Mouse (Mus musculus): ENCODE data around the gene Ep300. TPM values are rescaled to one million over a fixed set of nuclear protein-coding genes. Genes with fewer than 3 reads are reported as not detected.
"Not testable (repeated sequence)": the region's sequence is repeated elsewhere in the genome, so short reads cannot be mapped to it uniquely, and the experiment has no call there.

Ep300 gene
- polyA plus RNA-seq, 1 experiment from 2014 or later, result 14.1 TPM

- under 1% methylated on average over 107 of the region's 107 CpGs for WGBS
- Histone ChIP-seq H3K27ac (replicated peaks) (peak overlapping the region; percentile 83), H3K9me3 (replicated peaks) (no peaks in the 10 kb centered on the region), H3K27me3 (ENCODE audit: low read depth, poor library complexity, severe bottlenecking) (peaks cover 68% of the 10 kb centered on the region), H3K36me3 (no peaks in the 10 kb centered on the region), H3K4me1 (peaks cover 24% of the 10 kb centered on the region), H3K4me3 (peak overlapping the region; percentile 64)
- DNase-seq (ENCODE audit: low spot score), result peak; percentile 89
Observed at GRCm38 (mm10) chr15:81693967-81694881, 109.1 kb downstream of the Ep300 start.

DNA sequence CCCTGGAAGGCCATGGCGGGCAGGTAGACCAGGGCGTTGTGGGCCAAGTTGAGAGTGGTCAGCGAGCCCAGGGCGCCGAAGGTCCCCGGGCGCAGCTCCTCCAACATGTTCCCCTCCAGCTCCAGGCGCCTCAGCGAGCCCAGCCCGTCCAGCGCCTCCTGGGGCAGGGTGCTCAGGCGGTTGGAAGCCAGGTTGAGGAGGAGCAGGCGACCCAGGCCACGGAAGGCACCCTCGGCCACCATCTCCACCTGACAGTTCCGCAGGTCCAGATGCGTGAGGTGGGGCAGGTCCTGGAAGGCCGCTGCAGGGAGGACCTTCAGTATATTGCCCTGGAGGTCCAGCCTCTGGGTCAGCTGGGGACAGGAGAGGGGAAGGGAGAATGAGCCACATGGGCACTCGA is 109.7 kb downstream of the Ep300 start:
- 25% methylated on average over 19 of the region's 19 CpGs for WGBS
- peak overlapping the region; percentile 83 for H3K27ac ChIP-seq (replicated peaks)

GRCm38 (mm10) chr15:81697175-81697574 is 112.0 kb downstream of the Ep300 start, which contains the start of gene Chadl:
Gene Chadl, minus strand, starts transcription at chr15:81697287.
- H3K9me3 ChIP-seq (replicated peaks), result no peaks in the 10 kb centered on the region
- H3K27me3 ChIP-seq (ENCODE audit: low read depth, poor library complexity, severe bottlenecking), result peaks cover 53% of the 10 kb centered on the region
- H3K4me1 ChIP-seq, result peaks cover 24% of the 10 kb centered on the region
- no peak for DNase-seq (ENCODE audit: low spot score)
- H3K27ac ChIP-seq (replicated peaks), result no peak within 1 kb of the TSS
- peaks cover 6% of the 10 kb centered on the region for H3K36me3 ChIP-seq
- H3K4me3 ChIP-seq, result no peak within 1 kb of the TSS
- 58% methylated on average over 7 of the region's 7 CpGs for WGBS

More for the DNA sequence above, 109.7 kb downstream of the Ep300 start:
- Histone ChIP-seq H3K36me3 (no peaks in the 10 kb centered on the region), H3K4me1 (peaks cover 24% of the 10 kb centered on the region), H3K9me3 (replicated peaks) (no peaks in the 10 kb centered on the region), H3K4me3 (peak overlapping the region; percentile 64), H3K27me3 (ENCODE audit: low read depth, poor library complexity, severe bottlenecking) (peaks cover 68% of the 10 kb centered on the region)
- no peak for DNase-seq (ENCODE audit: low spot score)

DNA sequence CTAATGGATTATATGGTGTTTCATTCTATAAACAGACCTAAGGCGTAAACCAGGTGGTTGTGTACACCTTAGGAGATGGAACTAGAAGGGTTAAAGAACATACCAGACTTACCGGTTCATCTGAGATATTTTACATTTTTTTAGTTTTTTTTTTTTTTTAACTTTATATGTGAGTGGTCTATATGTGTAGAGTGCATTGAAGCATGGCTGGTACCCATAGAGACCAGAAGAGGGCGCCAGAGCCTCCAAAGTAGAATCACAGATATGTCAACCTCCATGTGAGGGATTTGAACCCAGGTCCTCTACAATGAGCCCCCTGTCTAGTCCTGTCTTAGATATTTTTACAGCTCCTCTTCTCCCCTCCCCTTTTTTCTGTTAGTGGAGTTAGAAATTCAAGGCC is 112.7 kb downstream of the Ep300 start:
- H3K27ac ChIP-seq (replicated peaks), result no peak overlapping the region
- no peaks in the 10 kb centered on the region for H3K9me3 ChIP-seq (replicated peaks)
- no peak overlapping the region for H3K4me3 ChIP-seq
- H3K27me3 ChIP-seq (ENCODE audit: low read depth, poor library complexity, severe bottlenecking), result peaks cover 47% of the 10 kb centered on the region
- H3K36me3 ChIP-seq, result peaks cover 13% of the 10 kb centered on the region
- no peak for DNase-seq (ENCODE audit: low spot score)
- 53% methylated on average over 3 of the region's 3 CpGs for WGBS
- peaks cover 23% of the 10 kb centered on the region for H3K4me1 ChIP-seq

- Histone ChIP-seq H3K27me3 (ENCODE audit: low read depth, poor library complexity, severe bottlenecking) (peaks cover 40% of the 10 kb centered on the region), H3K9me3 (replicated peaks) (no peaks in the 10 kb centered on the region), H3K4me1 (peaks cover 16% of the 10 kb centered on the region), H3K4me3 (no peak overlapping the region), H3K27ac (replicated peaks) (no peak overlapping the region), H3K36me3 (peaks cover 19% of the 10 kb centered on the region)
- DNase-seq (ENCODE audit: low spot score), result no peak
- WGBS, result 73% methylated on average over 2 of the region's 2 CpGs
Observed at GRCm38 (mm10) chr15:81698532-81698931, 113.4 kb downstream of the Ep300 start.

GRCm38 (mm10) chr15:81700161-81700560 is 115.0 kb downstream of the Ep300 start:
- Histone ChIP-seq H3K9me3 (replicated peaks) (no peaks in the 10 kb centered on the region), H3K27ac (replicated peaks) (no peak overlapping the region), H3K27me3 (ENCODE audit: low read depth, poor library complexity, severe bottlenecking) (peaks cover 23% of the 10 kb centered on the region), H3K4me3 (no peak overlapping the region), H3K4me1 (no peaks in the 10 kb centered on the region), H3K36me3 (peaks cover 36% of the 10 kb centered on the region)
- DNase-seq (ENCODE audit: low spot score), result no peak
- 72% methylated on average over 2 of the region's 2 CpGs for WGBS

- no peak overlapping the region for H3K4me3 ChIP-seq
- peaks cover 19% of the 10 kb centered on the region for H3K27me3 ChIP-seq (ENCODE audit: low read depth, poor library complexity, severe bottlenecking)
- H3K27ac ChIP-seq (replicated peaks), result no peak overlapping the region
- 85% methylated on average over 8 of the region's 8 CpGs for WGBS
- H3K4me1 ChIP-seq, result no peaks in the 10 kb centered on the region
- DNase-seq (ENCODE audit: low spot score), result no peak
- H3K9me3 ChIP-seq (replicated peaks), result no peaks in the 10 kb centered on the region
- peaks cover 40% of the 10 kb centered on the region for H3K36me3 ChIP-seq
Observed at GRCm38 (mm10) chr15:81700601-81701000, 115.5 kb downstream of the Ep300 start.

DNA sequence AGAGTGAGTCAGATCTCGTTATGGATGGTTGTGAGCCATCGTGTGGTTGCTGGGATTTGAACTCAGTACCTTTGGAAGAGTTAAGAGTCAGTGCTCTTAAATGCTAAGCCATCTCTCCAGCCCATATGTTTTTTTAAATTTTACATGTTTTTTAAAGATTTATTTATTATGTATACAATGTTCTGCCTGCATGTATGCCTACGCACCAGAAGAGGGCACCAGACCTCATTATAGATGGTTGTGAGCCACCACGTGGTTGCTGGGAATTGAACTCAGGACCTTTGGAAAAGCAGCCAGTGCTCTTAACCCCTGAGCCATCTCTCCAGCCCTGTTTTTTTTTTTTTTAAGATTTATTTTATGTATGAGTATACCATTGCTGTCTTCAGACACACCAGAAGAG is 116.2 kb downstream of the Ep300 start:
- H3K27ac ChIP-seq (replicated peaks); H3K4me1 ChIP-seq; H3K9me3 ChIP-seq (replicated peaks); DNase-seq (ENCODE audit: low spot score); H3K4me3 ChIP-seq: not testable (repeated sequence)
- Histone ChIP-seq H3K27me3 (ENCODE audit: low read depth, poor library complexity, severe bottlenecking) (peaks cover 12% of the 10 kb centered on the region), H3K36me3 (peaks cover 48% of the 10 kb centered on the region)
- 82% methylated on average over 4 of the region's 4 CpGs for WGBS

Small RNA genes lying within 50 kb of the gene (microRNA-seq; reads per million reads assigned to microRNA genes)
- gene Gm23880, result not detected

Other genes starting within 250 kb of the Ep300 start
- 91.3 and 107 TPM in 2 replicates for gene Slc25a17, start 224.5 kb upstream of the Ep300 start, polyA plus RNA-seq (2016; fragmentation: Nextera tagmentation; extraction: Ambion mirVana)
- gene St13, start 185.3 kb upstream of the Ep300 start, polyA plus RNA-seq (2016; fragmentation: Nextera tagmentation; extraction: Ambion mirVana), result 205 and 220 TPM in 2 replicates
- 12.4 and 12.9 TPM in 2 replicates for gene Xpnpep3, start 185.2 kb upstream of the Ep300 start, polyA plus RNA-seq (2016; fragmentation: Nextera tagmentation; extraction: Ambion mirVana)
- gene Dnajb7, start 177.1 kb upstream of the Ep300 start, polyA plus RNA-seq (2016; fragmentation: Nextera tagmentation; extraction: Ambion mirVana), result 3.7 and 4.4 TPM in 2 replicates
- 631 and 635 TPM in 2 replicates for gene Rbx1, start 119.1 kb upstream of the Ep300 start, polyA plus RNA-seq (2016; fragmentation: Nextera tagmentation; extraction: Ambion mirVana)
- gene L3mbtl2, start 78.5 kb downstream of the Ep300 start, polyA plus RNA-seq (2016; fragmentation: Nextera tagmentation; extraction: Ambion mirVana), result 44.6 and 46.1 TPM in 2 replicates
- gene Chadl, start 111.9 kb downstream of the Ep300 start, polyA plus RNA-seq (2016; fragmentation: Nextera tagmentation; extraction: Ambion mirVana), result 2.4 and 2.5 TPM in 2 replicates
- gene Zc3h7b, start 159.7 kb downstream of the Ep300 start, polyA plus RNA-seq (2016; fragmentation: Nextera tagmentation; extraction: Ambion mirVana), result 36.3 and 41.4 TPM in 2 replicates
- gene Rangap1, start 160.2 kb downstream of the Ep300 start, polyA plus RNA-seq (2016; fragmentation: Nextera tagmentation; extraction: Ambion mirVana), result 187 and 192 TPM in 2 replicates
- 15.7 and 19.0 TPM in 2 replicates for gene Tef, start 217.1 kb downstream of the Ep300 start, polyA plus RNA-seq (2016; fragmentation: Nextera tagmentation; extraction: Ambion mirVana)

Data from midbrain, embryonic 10.5 days (tissue).